Mouse (Mus musculus) ES-CJ7 (cell line): Measurements from ENCODE around the gene Tmem245.
"Not testable (repeated sequence)": the region's sequence is repeated elsewhere in the genome, so short reads cannot be mapped to it uniquely, and the experiment has no call there.

ENCODE experiments used
- DNase-seq: peaks from one replicate; pipeline ENCODE4 v3.0.0; 2011; ENCODE audit warnings: low read depth, low spot score

Tmem245 gene

GRCm38 (mm10) chr4:56930312-56930711 lies 16.9 kb downstream of the Tmem245 start:
- no peak for DNase-seq

GRCm38 (mm10) chr4:56926971-56927370 lies 20.3 kb downstream of the Tmem245 start:
- DNase-seq = no peak

- no peak for DNase-seq
Observed at GRCm38 (mm10) chr4:56922229-56922628, 25.0 kb downstream of the Tmem245 start.

- no peak for DNase-seq
Observed at GRCm38 (mm10) chr4:56915732-56916325, 31.4 kb downstream of the Tmem245 start.

- no peak for DNase-seq
Observed at GRCm38 (mm10) chr4:56914761-56915160, 32.5 kb downstream of the Tmem245 start.

GRCm38 (mm10) chr4:56914338-56914737 lies 32.9 kb downstream of the Tmem245 start:
- DNase-seq = peak; percentile 56

GRCm38 (mm10) chr4:56912382-56913001 lies 34.7 kb downstream of the Tmem245 start:
- no peak for DNase-seq

- no peak for DNase-seq
Observed at GRCm38 (mm10) chr4:56909568-56909967, 37.7 kb downstream of the Tmem245 start.

- no peak for DNase-seq
Observed at GRCm38 (mm10) chr4:56907671-56908070, 39.6 kb downstream of the Tmem245 start.

- peak; percentile 43 for DNase-seq
Observed at GRCm38 (mm10) chr4:56906926-56907325, 40.3 kb downstream of the Tmem245 start.

- no peak for DNase-seq
Observed at GRCm38 (mm10) chr4:56905507-56905906, 41.7 kb downstream of the Tmem245 start.

GRCm38 (mm10) chr4:56901671-56902070 lies 45.6 kb downstream of the Tmem245 start:
- DNase-seq = peak; percentile 63

GRCm38 (mm10) chr4:56899216-56899615 lies 48.0 kb downstream of the Tmem245 start:
- no peak for DNase-seq

GRCm38 (mm10) chr4:56897511-56897910 lies 49.7 kb downstream of the Tmem245 start:
- peak; percentile 34 for DNase-seq

- peak; percentile 91 for DNase-seq
Observed at GRCm38 (mm10) chr4:56894196-56894595, 53.0 kb downstream of the Tmem245 start.

- no peak for DNase-seq
Observed at GRCm38 (mm10) chr4:56892501-56893115, 54.6 kb downstream of the Tmem245 start.

- no peak for DNase-seq
Observed at GRCm38 (mm10) chr4:56888483-56888882, 58.8 kb downstream of the Tmem245 start.

GRCm38 (mm10) chr4:56886286-56886979 lies 60.8 kb downstream of the Tmem245 start:
- DNase-seq = no peak

- DNase-seq = no peak
Observed at GRCm38 (mm10) chr4:56880036-56880703, 67.1 kb downstream of the Tmem245 start.

GRCm38 (mm10) chr4:56878971-56879370 lies 68.3 kb downstream of the Tmem245 start:
- DNase-seq = no peak

- not testable (repeated sequence) for DNase-seq
Observed at GRCm38 (mm10) chr4:56870541-56870940, 76.7 kb downstream of the Tmem245 start.

GRCm38 (mm10) chr4:56867761-56868160 lies 79.5 kb downstream of the Tmem245 start:
- no peak for DNase-seq
